Mouse (Mus musculus) heart, adult 11 months (tissue): Measurements from ENCODE around the gene Atf2.
"Not testable (repeated sequence)": the region's sequence is repeated elsewhere in the genome, so short reads cannot be mapped to it uniquely, and the experiment has no call there.

ENCODE experiments used
- DNase-seq: peaks from one replicate; pipeline ENCODE4 v3.0.0; 2022

Gene Atf2

DNA sequence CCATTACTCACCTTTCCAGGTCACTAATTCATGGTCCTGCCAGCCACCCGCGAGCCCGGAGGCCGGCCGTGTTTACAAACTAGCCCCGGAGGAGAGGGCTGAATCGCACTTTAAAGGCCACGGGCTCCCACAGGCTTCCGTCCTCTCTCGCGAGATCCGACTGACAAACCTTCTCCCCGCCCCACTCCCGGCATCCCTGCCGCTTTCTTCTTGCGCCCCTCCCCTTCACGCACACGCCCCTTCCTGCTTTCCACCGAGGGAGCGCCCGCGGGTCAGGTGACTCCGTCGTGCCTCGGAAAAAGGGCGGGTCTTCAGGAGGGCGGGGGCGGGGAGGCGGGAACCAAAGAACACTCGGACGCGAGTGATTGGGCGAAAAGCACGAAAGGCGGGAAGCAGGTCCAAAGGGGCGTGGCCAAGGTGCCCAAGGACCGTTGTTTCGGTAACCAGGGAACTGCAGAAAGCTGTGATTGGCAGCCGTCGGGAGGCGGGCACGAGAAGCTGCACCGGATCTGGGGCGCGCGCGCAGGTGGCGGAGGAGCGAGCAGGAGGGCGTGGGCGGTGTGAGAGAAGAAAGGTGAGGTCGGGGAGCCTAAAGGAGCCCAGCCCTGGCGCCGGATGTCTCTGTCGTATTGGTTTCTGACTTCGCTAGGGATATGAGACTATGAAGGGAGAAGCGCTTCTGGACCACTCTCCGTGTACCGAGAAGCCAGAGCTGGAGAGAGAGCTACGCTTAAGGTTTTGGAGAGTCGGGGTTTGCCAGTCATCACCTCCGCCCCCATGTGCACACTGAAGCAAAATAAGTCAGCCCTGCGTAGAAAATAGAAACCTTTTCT, at the start of gene Atf2:
Atf2 (minus strand) TSS at position 176 of the 833 bp plus-strand sequence.
- peak; percentile 100 for DNase-seq

DNA sequence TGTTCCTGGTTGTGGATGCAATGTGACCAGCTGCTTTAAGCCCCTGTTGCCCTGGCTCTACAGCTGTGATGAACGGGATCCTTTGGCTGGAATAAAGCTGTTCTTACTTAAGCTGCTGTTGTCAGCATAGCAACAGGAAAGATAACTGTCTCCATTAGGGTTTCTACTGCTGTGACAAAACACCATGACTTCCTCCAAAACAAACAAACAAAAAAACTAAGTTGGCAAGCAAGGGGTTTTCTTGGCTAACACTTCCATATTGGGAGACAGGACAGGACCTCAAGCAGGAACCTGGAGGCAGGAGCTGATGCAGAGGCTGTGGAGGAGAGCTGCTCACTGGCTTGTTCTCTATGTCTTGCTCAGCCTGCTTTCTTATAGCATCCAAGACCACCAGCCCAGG, 48.8 kb upstream of the Atf2 start:
- DNase-seq: no peak

DNA sequence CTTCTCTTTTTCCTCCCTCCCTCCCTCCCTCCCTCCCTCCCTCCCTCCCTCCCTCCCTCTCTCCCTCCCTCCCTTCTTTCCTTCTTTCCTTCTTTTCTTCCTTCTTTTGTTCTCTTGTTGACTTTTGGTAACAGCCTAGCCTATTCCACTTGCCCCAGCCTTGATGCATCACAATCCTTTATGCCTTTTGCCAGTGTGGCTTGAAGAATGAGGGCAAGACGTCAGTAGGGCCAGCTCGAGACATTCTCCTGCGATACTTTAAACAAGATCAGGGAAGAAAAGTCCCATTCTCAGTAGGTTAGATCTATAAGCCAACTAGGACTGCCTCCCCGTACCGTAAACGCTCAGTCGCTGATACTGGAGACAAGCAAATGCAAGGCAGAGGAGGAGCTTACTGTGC, 48.0 kb upstream of the Atf2 start:
- DNase-seq: peak; percentile 68

DNA sequence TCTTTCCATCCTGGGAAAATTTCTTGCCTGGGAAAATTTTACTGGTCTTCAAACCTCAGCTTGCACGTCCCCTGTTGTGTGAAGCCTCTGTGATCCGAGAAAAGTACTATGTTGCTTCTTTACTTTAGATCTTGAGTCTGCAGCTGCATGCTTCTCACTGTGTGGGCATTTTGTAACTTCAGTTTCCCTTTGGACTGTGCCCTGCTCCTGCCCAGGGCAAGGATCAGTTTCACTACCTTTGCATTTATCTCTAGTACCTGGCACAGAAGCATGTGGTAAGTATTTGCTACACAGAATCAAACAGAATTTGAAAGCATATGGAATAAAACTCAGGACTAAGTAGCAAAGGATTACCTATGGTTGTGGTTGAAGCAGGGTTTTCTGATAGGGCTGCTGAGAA, 46.5 kb upstream of the Atf2 start:
- peak; percentile 68 for DNase-seq

DNA sequence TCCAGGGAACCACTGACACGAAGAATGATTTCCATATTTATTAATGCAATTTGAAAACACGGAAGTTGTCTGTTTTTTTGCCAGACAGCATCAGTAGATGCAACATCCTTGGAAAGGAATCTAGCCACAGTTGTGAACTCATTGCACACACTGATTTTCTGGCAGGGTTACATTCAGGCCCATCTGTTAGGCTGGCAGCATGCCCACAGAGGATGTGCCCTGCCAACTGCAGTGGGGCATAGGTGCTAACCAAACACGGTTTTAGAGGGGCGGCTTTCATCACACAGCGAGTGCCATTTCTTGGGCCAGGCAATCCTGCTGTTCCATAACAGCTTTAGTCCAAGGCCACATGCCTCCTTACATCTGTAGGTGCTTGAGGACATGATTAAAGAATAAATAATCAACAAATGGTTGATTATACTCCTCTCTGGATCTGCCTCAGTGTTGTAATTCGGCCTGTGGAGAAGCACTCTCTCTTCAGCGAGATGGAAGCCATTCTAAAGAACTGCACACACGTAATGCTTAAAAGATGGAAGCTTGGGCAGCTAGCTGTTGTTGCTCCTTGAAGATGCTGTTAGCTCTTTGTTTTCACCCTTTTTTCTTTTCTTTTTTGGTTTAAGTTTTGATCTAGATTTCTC, 40.4 kb upstream of the Atf2 start:
- DNase-seq: peak; percentile 44

DNA sequence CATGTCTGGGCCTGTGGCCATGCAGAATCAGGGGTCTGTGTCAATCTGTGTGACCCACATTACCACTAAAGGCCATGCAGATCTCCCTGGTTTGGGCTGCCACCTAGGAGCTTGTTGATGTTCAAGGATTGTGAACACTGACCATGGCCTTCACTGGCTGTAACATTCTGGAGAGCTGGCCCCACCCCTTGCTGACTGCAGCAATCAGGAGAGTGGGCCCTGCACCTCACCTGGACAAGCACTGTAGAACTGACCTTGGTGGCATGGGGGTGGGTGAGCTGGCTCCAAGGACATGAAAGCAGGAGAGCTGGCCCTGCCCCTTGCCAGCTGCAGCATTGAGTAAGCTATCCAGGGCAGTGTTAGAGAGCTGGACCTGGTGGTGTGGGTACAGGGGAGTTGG, 35.3 kb upstream of the Atf2 start:
- DNase-seq: peak; percentile 82

DNA sequence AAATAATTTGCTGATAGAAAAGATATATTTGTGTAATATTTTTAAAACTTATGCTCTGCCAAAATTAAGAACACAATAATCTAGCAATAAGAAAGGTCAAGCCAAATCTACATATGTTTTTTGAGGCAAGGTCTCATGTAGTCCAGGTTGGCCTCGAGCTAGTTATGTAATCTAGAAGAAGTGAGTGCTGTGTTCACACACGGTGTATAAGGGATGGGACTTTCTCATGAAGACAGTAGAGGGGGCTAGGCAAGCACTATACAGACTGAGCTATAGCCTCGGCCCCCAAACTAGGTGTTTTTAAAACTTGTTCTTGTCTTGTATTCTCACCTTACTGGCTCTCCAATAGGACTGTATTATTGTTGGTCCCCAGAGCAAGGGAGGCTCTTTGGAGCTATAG, 33.1 kb upstream of the Atf2 start:
- DNase-seq: peak; percentile 43

DNA sequence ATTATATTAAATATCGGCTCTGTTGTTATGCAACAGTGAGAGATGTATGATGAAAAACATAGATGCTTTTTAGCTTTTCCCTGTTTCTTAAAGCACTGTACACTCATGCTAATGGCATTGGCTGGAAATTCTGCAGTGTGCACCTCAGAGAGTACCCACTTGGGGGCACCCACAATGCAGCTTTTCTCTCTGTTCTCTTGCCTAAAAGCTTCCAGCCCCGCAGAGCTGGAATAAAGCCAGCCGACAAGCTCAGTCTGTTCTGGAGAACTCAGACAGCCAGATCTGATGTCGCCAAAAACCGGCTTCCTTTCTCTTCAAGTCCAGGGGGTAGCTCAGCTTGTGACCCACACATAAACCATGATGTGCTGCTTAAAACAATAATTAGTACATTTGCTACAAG, 32.6 kb upstream of the Atf2 start:
- peak; percentile 88 for DNase-seq

DNA sequence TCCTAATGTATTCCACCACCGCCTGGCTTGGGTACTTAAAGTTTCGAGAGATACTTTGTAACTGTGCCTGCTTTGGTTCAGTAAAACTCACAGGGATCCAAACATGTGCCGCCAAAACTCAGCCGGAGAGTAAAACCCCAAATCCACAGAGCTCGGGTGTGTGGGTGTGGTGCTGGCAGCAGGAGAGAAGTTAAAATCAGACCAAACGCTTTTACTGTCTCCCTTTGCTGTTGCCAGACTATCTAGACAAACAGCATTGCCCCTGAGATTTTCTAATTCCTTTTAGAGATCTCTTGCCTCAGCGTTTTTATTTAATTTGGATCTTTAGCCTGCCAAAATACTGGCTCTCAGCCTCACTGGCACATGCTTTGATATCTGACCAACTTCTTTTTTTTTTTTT, 27.2 kb upstream of the Atf2 start:
- peak; percentile 89 for DNase-seq

DNA sequence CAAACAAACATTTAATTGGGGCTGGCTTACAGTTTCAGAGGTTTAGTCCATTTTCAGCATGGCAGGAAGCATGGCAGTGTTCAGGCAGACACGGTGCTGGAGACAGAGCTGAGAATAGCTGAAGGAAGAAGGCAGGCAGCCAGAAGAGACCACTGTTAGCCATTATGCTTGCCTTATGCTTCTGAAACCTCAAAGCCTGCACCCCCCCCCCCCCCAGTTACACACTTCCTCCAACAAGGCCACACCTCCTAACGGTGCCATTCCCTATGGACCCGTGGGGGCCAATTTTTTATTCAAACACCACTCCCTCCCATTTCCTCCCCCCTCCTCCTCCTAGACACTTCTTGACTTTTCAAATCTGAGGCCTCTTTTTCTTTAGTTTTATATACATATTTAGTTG, 19.8 kb upstream of the Atf2 start:
- peak; percentile 85 for DNase-seq

DNA sequence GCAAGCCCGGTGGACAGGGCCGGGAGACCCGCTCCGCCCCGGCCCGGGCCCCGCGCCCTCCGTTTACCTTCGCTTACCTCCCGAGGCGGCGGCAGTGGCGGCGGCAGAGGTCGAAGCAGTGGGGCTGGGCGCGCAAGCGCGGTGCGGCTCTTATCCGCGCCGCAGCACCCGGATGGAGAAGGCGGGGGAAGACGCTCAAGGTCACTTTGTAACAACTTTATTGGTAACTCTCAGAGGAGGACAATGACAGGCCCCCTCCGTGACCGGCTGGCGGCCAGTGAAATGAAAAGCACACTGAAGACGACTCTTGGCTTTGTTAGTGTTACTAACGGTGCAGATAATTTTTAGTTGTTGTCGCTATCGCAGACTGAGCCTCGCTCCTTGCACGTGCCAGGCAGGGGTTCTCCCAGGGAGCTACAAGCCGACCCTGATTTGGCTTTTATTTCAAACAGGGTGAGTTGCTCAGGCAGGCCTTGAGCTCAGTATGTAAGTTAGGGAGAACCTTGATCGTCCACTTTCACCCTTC, 18.8 kb upstream of the Atf2 start, which contains the start of gene Atp5g3:
Atp5g3 (minus strand) TSS at position 152 of the 526 bp plus-strand sequence.
- peak; percentile 99 for DNase-seq

DNA sequence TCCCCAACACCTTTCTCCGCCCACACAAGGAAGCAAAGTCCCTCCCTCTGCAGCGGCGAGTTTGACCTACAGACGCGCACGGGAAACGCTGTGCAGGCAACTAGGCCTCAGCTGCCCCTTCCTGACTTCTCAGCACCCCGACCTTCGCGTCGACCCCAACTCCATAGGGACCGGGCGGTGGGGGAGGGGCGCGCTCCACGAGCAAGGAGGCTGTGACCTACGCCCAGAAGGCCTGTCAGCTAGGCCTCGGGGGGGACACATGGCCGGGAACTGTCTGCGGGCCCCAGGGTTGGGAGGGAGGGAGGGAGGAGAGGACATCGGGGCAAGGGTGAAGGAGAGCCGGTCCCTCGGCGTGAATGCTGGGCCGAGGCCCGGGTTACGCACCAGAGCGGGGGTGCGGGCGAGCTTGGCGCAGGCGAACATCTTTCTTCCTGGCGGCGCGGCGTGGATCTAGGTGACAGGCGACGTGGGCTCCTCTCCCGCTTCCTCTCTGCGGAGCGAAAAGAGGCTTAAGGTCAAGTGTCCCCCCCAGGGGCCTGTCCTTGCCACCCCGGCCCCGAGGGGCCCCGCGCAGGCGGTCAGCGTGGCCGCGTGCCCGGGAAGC, 18.2 kb upstream of the Atf2 start:
- peak; percentile 97 for DNase-seq

DNA sequence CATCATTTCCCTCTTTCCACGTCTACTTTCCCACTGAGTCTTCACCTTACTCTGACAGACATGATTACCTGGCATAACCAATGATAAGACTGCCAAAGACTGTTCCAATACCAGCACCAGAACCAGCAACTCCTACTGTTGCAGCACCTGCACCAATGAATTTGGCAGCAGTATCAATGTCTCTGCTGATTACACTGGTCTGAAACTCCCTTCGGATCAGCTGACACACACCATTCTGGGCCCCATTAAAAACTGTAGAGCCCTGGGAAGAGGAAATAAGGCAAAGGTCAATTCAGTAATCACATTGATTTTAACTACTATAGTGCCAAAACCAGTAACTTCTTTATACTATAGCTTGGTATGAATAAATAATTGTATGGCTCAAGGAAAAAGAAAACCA, 16.7 kb upstream of the Atf2 start:
- DNase-seq: peak; percentile 68

DNA sequence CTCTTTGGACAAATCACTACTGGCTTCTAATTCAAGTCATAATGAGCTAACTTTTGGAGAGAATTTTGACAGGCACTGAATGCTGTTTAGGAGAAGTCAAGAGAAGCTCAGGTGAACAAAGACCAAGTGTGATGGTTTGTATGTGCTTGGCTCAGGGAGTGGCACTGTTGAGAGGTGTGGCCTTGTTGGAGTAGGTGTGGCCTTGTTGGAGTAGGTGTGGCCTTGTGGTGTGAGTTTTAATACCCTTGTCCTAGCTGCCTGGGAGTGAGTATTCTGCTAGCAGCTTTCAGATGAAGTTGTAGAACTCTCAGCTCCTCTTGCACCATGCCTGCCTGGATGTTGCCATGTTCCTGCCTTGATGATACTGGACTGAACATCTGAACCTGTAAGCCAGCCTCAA, 12.2 kb upstream of the Atf2 start:
- peak; percentile 86 for DNase-seq

DNA sequence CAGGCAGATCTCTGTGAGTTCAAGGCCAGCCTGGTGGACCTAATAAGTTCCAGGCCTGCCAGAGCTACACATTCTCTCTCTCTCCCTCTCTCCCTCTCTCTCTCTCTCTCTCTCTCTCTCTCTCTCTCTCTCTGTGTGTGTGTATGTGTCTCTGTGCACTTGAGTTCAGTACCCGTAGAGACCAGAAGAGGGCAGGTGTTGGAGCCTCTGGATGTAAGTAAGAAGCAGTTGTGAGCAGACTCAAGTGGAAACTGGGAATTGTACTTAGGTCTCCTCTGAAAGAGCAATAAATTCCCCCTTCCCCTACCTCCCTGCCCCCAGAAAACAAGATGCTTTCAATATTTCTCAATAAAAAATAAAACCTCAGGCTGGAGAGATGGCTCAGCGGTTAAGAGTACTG, 11.1 kb upstream of the Atf2 start:
- no peak for DNase-seq

DNA sequence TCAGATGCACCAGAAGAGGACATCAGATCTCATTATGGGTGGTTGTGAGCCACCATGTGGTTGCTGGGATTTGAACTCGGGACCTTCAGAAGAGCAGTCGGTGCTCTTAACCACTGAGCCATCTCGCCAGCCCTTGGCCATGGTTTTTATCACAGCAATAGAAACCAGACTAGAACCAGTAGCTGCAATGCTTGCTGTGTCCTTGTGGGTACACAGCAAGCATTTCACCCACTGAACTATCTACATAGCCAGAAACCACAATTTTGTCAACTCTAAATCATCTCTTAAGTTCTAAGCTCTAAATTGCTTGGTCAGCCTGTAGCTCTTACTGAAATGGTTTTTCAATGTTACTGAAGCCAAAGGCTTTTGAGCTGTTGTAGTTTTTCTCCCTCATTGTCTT, 9.9 kb upstream of the Atf2 start:
- not testable (repeated sequence) for DNase-seq

DNA sequence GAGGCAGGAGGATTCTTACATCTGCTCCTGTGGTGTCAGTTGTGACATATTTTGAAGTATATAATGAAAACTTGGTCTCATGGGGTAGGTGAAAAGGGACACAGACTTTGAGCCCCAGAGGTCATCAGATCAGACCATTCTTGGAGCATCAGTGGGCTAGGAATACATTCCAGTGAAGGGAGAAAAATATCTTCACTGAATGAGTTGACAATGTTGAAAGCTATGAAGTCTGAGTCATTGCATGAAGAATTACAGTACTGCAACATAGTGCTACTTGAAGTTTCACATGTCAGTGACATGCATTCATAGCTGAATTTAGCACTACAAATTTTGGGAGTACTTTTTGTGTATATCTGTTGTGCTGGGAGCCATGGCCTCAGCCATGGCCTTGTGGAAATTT, 8.7 kb upstream of the Atf2 start:
- no peak for DNase-seq

DNA sequence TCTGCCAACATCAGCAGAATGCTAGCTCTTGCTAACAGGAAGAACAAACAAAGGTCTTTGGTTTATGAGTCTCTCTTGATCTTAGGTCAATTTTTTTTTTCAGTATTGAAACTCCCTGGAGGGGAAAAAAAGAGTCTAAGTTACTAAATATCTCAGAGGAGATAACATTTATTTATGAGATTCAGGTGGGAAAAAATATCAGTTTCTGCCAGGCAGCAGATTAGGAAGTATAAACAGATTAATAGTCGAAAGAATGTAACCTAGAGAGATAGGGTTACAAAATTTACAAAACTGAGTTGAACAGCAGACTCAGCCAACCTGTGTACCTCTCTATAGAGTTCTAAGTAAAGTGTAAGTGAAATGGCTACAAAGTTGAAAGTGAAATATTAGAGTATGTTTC, 7.9 kb upstream of the Atf2 start:
- DNase-seq: no peak

DNA sequence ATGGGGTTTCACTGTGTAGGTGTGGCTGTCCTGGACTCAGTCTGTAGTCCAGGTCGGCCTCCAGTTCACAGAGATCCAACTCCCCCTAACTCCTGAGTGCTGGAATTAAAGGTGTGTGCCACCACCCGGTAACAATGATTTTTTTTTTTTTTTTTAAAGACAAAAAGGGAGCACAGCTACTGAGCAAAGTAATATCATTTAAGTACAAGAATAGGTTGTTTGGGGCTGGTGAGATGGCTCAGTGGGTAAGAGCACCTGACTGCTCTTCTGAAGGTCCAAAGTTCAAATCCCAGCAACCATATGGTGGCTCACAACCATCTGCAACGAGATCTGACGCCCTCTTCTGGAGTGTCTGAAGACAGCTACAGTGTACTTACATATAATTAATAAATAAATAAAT, 4.5 kb upstream of the Atf2 start:
- DNase-seq: not testable (repeated sequence)

DNA sequence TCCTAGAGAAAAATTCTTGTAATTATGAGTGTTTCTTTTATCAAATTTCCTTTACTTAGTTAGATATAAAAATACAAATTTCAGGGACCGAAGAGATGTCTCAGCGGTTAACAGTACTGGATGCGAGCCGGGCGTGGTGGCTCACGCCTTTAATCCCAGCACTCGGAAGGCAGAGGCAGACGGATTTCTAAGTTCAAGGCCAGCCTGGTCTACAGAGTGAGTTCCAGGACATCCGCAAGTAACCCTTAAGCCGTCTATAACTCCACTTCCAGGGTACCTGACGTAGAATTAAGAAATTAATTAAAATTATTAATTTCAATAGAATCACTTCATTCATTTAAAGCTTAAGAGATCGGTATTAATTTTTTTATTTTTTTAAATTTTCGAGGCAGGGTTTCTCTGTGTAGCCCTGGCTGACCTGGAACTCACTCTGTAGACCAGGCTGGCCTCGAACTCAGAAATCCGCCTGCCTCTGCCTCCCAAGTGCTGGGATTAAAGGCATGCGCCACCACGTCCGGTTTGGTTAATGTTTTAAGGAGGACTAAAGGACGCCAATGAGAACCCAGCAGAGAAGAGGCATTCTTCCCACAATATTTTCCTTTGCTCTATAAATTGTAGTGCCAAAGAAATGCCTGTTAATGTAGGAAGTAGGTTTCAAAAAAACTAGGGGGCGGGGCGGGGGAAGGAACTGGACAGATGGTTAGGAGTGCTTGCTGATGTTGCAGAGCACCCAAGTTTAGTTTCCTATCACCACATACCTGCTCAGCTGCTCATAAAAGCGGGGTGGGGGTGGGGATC, 1.2 kb upstream of the Atf2 start:
- peak; percentile 88 for DNase-seq

DNA sequence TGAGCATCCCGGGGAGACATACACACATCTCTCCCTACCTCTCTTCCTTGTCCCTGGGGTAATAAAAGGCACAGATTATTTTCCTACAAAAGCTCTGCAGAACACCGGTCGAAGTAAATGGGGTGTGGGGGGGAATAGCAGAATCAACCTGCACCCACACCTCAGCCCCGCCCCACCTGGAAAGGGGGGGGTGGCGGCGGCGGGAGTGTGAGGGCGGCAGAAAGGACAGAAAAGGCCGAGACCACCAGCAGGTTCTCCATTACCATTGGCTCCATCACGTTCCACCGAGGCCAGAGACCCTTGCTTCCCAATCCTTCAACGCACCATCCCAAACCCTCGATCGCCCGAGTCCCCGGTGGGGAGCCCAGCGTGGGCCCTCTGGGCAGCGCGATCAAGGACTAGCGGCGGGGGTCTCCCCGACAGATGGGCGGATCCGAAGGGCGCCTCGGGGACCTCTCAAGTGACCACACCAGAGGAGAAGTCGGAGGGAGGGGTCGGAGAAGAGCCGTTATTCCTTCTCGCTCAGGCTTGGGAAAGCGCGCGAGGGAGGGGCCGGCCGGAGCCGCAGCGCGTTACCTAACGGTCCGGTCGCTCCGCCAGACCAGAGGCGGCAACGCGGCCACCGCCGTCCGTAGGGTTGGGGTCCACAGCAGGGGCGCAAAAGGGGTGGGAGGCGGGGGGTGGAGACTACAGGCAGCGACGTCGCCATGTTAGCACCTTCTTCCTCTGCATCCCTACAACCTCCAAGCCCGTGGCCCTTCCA, 557 bp downstream of the Atf2 start:
- DNase-seq: no peak

DNA sequence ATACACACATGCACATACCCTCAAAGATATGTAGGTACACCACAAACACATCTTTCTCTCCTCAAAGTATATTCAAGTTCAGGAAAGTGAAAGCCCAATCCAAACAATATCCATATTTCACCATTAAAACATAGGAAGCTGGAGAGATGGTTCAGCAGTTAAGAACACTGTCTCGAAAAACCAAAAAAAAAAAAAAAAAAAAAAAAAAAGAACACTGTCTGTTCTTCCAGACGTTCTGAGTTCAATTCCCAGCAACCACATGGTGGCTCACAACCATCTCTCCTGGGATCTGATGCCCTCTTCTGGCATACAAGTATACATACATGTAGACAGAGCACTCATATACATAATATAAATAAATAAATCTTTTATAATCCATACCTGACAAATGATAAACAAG, 6.4 kb downstream of the Atf2 start:
- no peak for DNase-seq
